Mouse (Mus musculus) CH12F3 (cell line): ENCODE results near the gene Tmem87b.

Experiments
- in situ Hi-C: fragments of 300-500 bp; cut with MboI; formaldehyde crosslinking; loops from 2 replicates; pipeline ENCODE4 v1.14.3; 2020; ENCODE audit warnings: low sequenced_read_pairs

Tmem87b gene

GRCm38 (mm10) chr2:128885225-128885811, 67.4 kb downstream of the Tmem87b start:
- in situ Hi-C loops: no loop called here

DNA sequence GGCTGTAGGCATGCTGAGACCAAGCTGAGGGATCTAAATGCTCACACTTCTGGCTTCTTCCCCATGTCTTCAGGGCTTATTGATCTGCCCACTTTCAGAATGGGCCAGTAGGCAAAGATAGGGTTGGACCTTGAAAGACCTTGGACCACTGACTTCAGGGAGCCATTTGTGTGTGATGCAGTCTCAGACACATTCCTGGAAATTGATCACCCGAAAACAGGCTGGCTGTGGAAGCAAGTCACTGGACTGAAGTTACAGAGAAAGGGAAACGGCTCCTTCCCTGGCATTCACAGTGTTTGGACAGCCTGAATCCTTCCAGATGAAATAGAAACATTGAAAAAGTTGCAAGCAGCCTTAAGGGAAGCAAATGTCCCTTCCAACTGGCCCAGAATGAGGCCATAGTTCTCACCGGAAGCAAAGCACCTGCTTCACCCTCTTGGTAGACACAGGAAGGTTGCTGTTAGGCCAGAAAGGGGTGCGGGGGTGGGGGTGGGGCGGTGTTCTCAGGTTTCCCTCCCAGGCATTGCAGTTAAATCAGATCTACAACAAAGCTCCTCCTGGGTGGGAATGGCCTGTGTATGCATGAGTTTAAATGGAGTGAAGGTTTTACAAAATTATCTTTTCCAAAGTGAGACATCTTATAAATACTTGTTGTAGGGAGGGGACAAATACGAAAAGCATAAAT, 70.1 kb downstream of the Tmem87b start:
- in situ Hi-C loops: no loop called here

- in situ Hi-C loops: no loop called here
Measured at GRCm38 (mm10) chr2:128890661-128891335, 72.9 kb downstream of the Tmem87b start.

DNA sequence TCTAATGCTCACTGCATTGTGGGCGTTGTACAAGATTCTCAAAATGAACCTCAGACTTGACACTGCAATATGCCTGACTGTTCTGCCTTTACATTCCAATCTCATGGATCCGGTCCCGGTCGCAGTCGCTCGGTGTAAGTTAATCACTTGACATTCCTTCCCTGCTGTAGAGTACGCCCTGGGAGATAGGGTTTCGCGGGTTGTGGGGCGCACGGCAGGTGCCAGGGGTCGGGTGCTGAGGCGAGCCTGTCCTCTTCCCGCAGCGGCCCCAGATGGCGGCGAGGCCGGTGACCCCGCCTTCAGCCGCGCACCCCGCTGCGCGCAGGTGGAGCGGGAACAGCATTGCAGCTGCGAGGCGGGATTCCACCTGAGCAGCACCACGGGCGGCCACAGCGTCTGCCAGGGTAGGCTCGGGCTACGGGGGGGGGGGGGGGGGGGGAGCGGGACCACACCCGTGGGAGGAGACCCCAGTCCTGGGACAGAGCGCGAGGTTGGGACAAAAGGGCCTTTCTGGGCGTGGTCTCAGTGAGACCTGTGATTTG, 74.3 kb downstream of the Tmem87b start:
- in situ Hi-C loops: no loop called here

DNA sequence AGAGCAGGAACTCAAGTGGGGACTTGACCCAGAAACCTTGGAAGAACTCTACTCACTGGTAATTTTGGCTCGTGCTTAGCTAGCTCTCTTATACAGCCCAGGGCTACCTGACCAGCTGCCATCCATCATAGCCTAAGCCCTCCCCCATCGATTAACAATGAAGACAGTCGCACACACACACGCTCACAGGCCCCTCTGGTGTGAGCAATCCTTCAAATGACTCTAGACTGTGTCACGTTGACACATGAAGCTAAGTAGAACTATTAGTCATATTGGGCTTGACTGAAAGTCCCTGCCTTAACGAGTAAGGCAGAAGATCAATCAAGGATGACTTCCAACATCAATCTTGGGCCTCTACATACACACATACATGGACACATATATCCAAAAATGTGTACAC, 84.9 kb downstream of the Tmem87b start:
- in situ Hi-C loops: no loop called here

DNA sequence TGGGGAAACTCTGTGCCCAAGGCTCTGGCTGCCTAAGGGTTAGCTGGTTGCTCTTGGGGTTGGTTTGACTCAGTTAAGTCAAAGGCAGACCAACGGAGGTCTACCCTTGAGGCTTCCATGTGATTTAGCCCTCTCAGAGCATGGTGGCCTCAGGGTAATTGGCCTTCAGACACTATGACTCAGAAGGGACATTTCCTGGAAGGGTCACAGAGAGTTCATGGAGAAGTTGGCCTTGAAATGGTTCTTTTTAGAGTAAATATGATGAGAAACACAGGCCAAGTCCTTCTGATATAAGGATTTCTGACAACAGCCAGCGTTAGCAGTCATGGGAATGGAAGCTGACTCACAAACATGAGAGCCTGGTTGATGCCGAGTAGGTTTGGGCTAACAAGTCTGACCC, 85.7 kb downstream of the Tmem87b start:
- in situ Hi-C loops: no loop called here
